Mouse (Mus musculus): Measurements from ENCODE around the gene Pde10a. TPM values are rescaled to one million over a fixed set of nuclear protein-coding genes. Genes with fewer than 3 reads are reported as not detected.

Pde10a gene
- total RNA-seq, 1 experiment: 2.6 TPM

DNA sequence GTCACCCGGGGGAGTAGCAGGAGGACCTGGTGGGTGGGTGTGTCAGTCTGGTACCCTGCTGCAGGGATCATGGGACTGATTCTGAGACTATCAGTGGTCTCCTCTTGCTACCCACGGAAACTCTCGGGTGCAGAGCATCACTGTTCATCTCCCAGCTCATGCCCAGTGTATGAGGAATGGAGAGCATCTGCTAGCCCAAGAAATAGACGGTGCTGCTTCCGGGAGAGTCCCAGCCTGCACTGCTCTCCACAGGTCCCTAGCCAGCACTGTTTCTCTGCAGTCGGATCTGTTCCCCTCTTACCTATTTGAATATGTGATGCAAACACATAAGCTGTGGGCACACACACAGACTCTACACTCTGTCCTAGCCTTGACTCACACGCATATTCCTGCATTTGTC is 204.6 kb downstream of the Pde10a start:
- Histone ChIP-seq H3K27ac (ENCODE audit: insufficient read depth, low read depth, low read length, poor library complexity, severe bottlenecking) (no peak overlapping the region), H3K4me1 (ENCODE audit: control insufficient read depth in 2 of 2, insufficient read depth in 2 of 2, low read length in 2 of 2, poor library complexity in 1 of 2) (no peaks in the 10 kb centered on the region), H3K9me3 (ENCODE audit: control insufficient read depth, insufficient read depth, low read depth, low read length) (no peaks in the 10 kb centered on the region), H3K4me3 (ENCODE audit: insufficient read depth in 1 of 2, low read depth in 1 of 2, low read length in 2 of 2, poor library complexity in 1 of 2, severe bottlenecking in 1 of 2) (no peak overlapping the region), H3K9ac (ENCODE audit: insufficient read depth, low read depth, low read length, poor library complexity, severe bottlenecking) (no peak overlapping the region), H3K36me3 (ENCODE audit: control insufficient read depth, insufficient read depth, low read length, poor library complexity, severe bottlenecking) (no peaks in the 10 kb centered on the region)
- in situ Hi-C loops (cut with MboI; ENCODE audit: low sequenced_read_pairs in 2 of 2, unreplicated experiment in 2 of 2): no loop called here
- TF ChIP-seq CHD2 (IDR thresholded peaks at IDR 0.05; ENCODE audit: low read depth, low read length): no peak
- TF ChIP-seq MAFK (IDR thresholded peaks at IDR 0.05; ENCODE audit: insufficient read depth, low read depth, low read length): no peak
- TF ChIP-seq HCFC1 (IDR thresholded peaks at IDR 0.05; ENCODE audit: borderline replicate concordance, insufficient read depth, low read length): no peak
- no peak for TF ChIP-seq ZNF384 (IDR thresholded peaks at IDR 0.05; ENCODE audit: low read depth, low read length)
- TF ChIP-seq ZC3H11A (IDR thresholded peaks at IDR 0.05; ENCODE audit: borderline replicate concordance, low read depth, low read length): no peak
- no peak for DNase-seq (ENCODE audit: low read depth, low spot score)

DNA sequence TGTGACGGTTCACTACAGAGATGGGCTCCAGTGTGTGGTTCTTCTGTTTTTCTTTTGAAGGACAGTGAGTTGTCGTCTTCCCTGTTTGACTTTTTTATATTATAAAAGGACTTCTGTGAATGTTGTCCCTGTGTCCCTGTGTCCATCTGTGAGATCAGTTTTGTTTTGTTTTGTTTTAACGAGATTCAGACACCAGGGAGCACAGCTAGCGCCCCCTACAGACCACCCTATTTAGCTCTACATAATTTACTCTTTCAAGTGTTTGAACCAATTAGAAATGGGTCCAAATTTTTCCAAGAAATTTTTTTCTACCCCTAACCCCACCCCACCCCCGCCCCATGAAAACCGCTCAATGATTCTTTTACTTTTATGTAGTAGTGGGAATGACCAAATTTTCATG is 205.9 kb downstream of the Pde10a start:
- DNase-seq (ENCODE audit: low read depth, low spot score): no peak
- Histone ChIP-seq H3K9me3 (ENCODE audit: control insufficient read depth, insufficient read depth, low read depth, low read length) (no peaks in the 10 kb centered on the region), H3K36me3 (ENCODE audit: control insufficient read depth, insufficient read depth, low read length, poor library complexity, severe bottlenecking) (no peaks in the 10 kb centered on the region), H3K9ac (ENCODE audit: insufficient read depth, low read depth, low read length, poor library complexity, severe bottlenecking) (no peak overlapping the region), H3K4me3 (ENCODE audit: insufficient read depth in 1 of 2, low read depth in 1 of 2, low read length in 2 of 2, poor library complexity in 1 of 2, severe bottlenecking in 1 of 2) (no peak overlapping the region), H3K4me1 (ENCODE audit: control insufficient read depth in 2 of 2, insufficient read depth in 2 of 2, low read length in 2 of 2, poor library complexity in 1 of 2) (no peaks in the 10 kb centered on the region), H3K27ac (ENCODE audit: insufficient read depth, low read depth, low read length, poor library complexity, severe bottlenecking) (no peak overlapping the region)
- TF ChIP-seq CHD2 (IDR thresholded peaks at IDR 0.05; ENCODE audit: low read depth, low read length) (no peak), HCFC1 (IDR thresholded peaks at IDR 0.05; ENCODE audit: borderline replicate concordance, insufficient read depth, low read length) (no peak), MAFK (IDR thresholded peaks at IDR 0.05; ENCODE audit: insufficient read depth, low read depth, low read length) (no peak), ZNF384 (IDR thresholded peaks at IDR 0.05; ENCODE audit: low read depth, low read length) (no peak), ZC3H11A (IDR thresholded peaks at IDR 0.05; ENCODE audit: borderline replicate concordance, low read depth, low read length) (no peak)
- in situ Hi-C loops (cut with MboI; ENCODE audit: low sequenced_read_pairs in 2 of 2, unreplicated experiment in 2 of 2): no loop called here

DNA sequence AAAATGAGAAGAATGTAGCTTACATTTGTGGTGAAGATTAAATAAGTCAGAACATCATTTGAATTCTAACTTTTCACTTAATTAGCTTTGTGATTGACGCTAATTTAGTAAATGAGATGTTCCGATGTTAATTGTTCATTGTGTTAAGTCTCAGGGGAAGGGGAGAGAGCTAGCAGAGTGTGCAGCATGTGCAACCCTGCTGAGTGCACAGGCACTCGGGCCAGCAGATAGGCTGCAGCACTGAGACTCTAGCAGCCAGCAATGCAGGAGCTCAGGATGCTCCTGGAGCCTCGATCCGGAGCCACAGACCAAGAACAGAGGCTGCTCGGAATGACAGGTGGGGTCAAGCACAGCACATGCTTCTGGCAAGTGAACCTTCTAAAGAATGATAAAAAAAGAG is 211.1 kb downstream of the Pde10a start:
- no peaks in the 10 kb centered on the region for H3K4me1 ChIP-seq (ENCODE audit: control insufficient read depth in 2 of 2, insufficient read depth in 2 of 2, low read length in 2 of 2, poor library complexity in 1 of 2)
- no peak overlapping the region for H3K9ac ChIP-seq (ENCODE audit: insufficient read depth, low read depth, low read length, poor library complexity, severe bottlenecking)
- in situ Hi-C loops (cut with MboI; ENCODE audit: low sequenced_read_pairs in 2 of 2, unreplicated experiment in 2 of 2): no loop called here
- H3K4me3 ChIP-seq (ENCODE audit: insufficient read depth in 1 of 2, low read depth in 1 of 2, low read length in 2 of 2, poor library complexity in 1 of 2, severe bottlenecking in 1 of 2): no peak overlapping the region
- no peaks in the 10 kb centered on the region for H3K9me3 ChIP-seq (ENCODE audit: control insufficient read depth, insufficient read depth, low read depth, low read length)
- TF ChIP-seq CHD2 (IDR thresholded peaks at IDR 0.05; ENCODE audit: low read depth, low read length) (no peak), ZNF384 (IDR thresholded peaks at IDR 0.05; ENCODE audit: low read depth, low read length) (no peak), MAFK (IDR thresholded peaks at IDR 0.05; ENCODE audit: insufficient read depth, low read depth, low read length) (no peak), ZC3H11A (IDR thresholded peaks at IDR 0.05; ENCODE audit: borderline replicate concordance, low read depth, low read length) (no peak), HCFC1 (IDR thresholded peaks at IDR 0.05; ENCODE audit: borderline replicate concordance, insufficient read depth, low read length) (no peak)
- H3K27ac ChIP-seq (ENCODE audit: insufficient read depth, low read depth, low read length, poor library complexity, severe bottlenecking): no peak overlapping the region
- DNase-seq (ENCODE audit: low read depth, low spot score): no peak
- H3K36me3 ChIP-seq (ENCODE audit: control insufficient read depth, insufficient read depth, low read length, poor library complexity, severe bottlenecking): no peaks in the 10 kb centered on the region

DNA sequence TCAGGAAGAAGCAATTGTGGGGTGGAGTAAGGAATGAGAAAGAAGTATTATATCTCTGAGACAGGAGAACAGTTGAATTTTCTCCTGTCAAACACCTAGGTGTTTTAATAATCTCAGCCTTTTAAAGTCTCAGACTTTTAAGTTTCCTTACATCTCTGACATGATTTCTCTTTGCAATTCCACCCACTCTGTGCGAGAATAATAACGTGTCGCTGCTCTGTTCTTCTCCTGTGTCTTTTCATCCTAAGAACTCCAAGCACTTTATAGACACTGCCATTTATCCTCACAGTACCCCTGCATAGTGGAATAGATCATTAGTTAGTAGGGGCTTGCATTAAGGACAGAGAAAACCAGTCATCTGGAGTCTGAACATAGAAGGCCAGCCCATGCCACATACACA is 217.6 kb downstream of the Pde10a start:
- H3K4me1 ChIP-seq (ENCODE audit: control insufficient read depth in 2 of 2, insufficient read depth in 2 of 2, low read length in 2 of 2, poor library complexity in 1 of 2): no peaks in the 10 kb centered on the region
- in situ Hi-C loops (cut with MboI; ENCODE audit: low sequenced_read_pairs in 2 of 2, unreplicated experiment in 2 of 2): no loop called here
- no peaks in the 10 kb centered on the region for H3K36me3 ChIP-seq (ENCODE audit: control insufficient read depth, insufficient read depth, low read length, poor library complexity, severe bottlenecking)
- no peak overlapping the region for H3K27ac ChIP-seq (ENCODE audit: insufficient read depth, low read depth, low read length, poor library complexity, severe bottlenecking)
- no peak for DNase-seq (ENCODE audit: low read depth, low spot score)
- H3K9ac ChIP-seq (ENCODE audit: insufficient read depth, low read depth, low read length, poor library complexity, severe bottlenecking): no peak overlapping the region
- no peaks in the 10 kb centered on the region for H3K9me3 ChIP-seq (ENCODE audit: control insufficient read depth, insufficient read depth, low read depth, low read length)
- no peak for TF ChIP-seq ZNF384 (IDR thresholded peaks at IDR 0.05; ENCODE audit: low read depth, low read length)
- TF ChIP-seq ZC3H11A (IDR thresholded peaks at IDR 0.05; ENCODE audit: borderline replicate concordance, low read depth, low read length): no peak
- TF ChIP-seq MAFK (IDR thresholded peaks at IDR 0.05; ENCODE audit: insufficient read depth, low read depth, low read length): no peak
- no peak for TF ChIP-seq HCFC1 (IDR thresholded peaks at IDR 0.05; ENCODE audit: borderline replicate concordance, insufficient read depth, low read length)
- TF ChIP-seq CHD2 (IDR thresholded peaks at IDR 0.05; ENCODE audit: low read depth, low read length): no peak
- no peak overlapping the region for H3K4me3 ChIP-seq (ENCODE audit: insufficient read depth in 1 of 2, low read depth in 1 of 2, low read length in 2 of 2, poor library complexity in 1 of 2, severe bottlenecking in 1 of 2)

DNA sequence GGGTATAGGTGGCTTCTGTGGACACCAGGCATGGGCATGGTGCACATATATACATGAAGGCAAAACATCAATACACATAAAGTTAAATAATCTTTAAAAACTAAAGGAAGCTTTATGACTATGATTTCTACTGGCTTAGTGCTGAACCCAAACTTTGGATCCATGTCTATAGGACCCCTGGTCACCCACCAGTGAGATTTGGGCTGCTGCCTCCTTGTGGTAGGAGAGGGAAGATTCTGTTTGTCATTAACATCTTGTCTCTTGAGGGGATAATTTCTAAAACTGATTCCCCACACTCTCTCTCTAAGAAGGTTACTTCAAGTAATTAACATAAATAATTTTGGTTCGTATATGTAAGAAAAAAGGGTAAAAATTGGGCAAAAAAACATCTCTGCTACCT is 220.2 kb downstream of the Pde10a start:
- no peaks in the 10 kb centered on the region for H3K4me1 ChIP-seq (ENCODE audit: control insufficient read depth in 2 of 2, insufficient read depth in 2 of 2, low read length in 2 of 2, poor library complexity in 1 of 2)
- H3K4me3 ChIP-seq (ENCODE audit: insufficient read depth in 1 of 2, low read depth in 1 of 2, low read length in 2 of 2, poor library complexity in 1 of 2, severe bottlenecking in 1 of 2): no peak overlapping the region
- DNase-seq (ENCODE audit: low read depth, low spot score): no peak
- no peaks in the 10 kb centered on the region for H3K36me3 ChIP-seq (ENCODE audit: control insufficient read depth, insufficient read depth, low read length, poor library complexity, severe bottlenecking)
- no peak for TF ChIP-seq ZC3H11A (IDR thresholded peaks at IDR 0.05; ENCODE audit: borderline replicate concordance, low read depth, low read length)
- no peak for TF ChIP-seq HCFC1 (IDR thresholded peaks at IDR 0.05; ENCODE audit: borderline replicate concordance, insufficient read depth, low read length)
- no peak for TF ChIP-seq ZNF384 (IDR thresholded peaks at IDR 0.05; ENCODE audit: low read depth, low read length)
- TF ChIP-seq CHD2 (IDR thresholded peaks at IDR 0.05; ENCODE audit: low read depth, low read length): no peak
- no peak for TF ChIP-seq MAFK (IDR thresholded peaks at IDR 0.05; ENCODE audit: insufficient read depth, low read depth, low read length)
- in situ Hi-C loops (cut with MboI; ENCODE audit: low sequenced_read_pairs in 2 of 2, unreplicated experiment in 2 of 2): no loop called here
- no peak overlapping the region for H3K9ac ChIP-seq (ENCODE audit: insufficient read depth, low read depth, low read length, poor library complexity, severe bottlenecking)
- H3K27ac ChIP-seq (ENCODE audit: insufficient read depth, low read depth, low read length, poor library complexity, severe bottlenecking): no peak overlapping the region
- H3K9me3 ChIP-seq (ENCODE audit: control insufficient read depth, insufficient read depth, low read depth, low read length): no peaks in the 10 kb centered on the region

All from ES-E14 (cell line).